Mouse (Mus musculus): Measurements from ENCODE around the gene 1810030O07Rik. TPM values are rescaled to one million over a fixed set of nuclear protein-coding genes. Genes with fewer than 3 reads are reported as not detected.
"Not testable (repeated sequence)": the region's sequence is repeated elsewhere in the genome, so short reads cannot be mapped to it uniquely, and the experiment has no call there.

The 1810030O07Rik gene
- polyA plus RNA-seq, 1 experiment from 2014 or later, result 9.7 TPM

DNA sequence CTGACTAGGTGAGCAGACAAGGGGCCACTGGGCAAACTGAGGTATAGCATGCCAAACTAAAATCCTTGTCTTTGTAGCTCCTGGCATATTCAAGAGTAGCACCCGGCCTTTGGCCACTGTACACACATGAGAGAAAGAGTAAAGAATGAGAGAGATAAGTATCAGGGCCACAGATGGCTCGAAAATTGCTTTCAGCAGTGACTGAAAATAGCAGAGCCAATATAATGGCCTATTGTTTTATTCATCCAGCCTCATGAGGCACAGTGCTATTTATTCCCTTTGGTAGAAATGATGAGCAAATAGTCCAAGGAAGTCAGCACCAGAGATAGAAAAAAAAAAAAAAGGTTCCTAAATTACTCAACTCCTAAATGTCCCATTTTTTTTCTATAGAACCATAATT, 28.5 kb downstream of the 1810030O07Rik start:
- no peaks in the 10 kb centered on the region for H3K4me1 ChIP-seq (ENCODE audit: control insufficient read depth, low read depth, low read length)
- H3K4me3 ChIP-seq (ENCODE audit: low read depth, low read length), result no peak overlapping the region
- no peak overlapping the region for H3K27ac ChIP-seq (ENCODE audit: low read length)
- no peak overlapping the region for H3K9ac ChIP-seq (ENCODE audit: low read depth, low read length)
- H3K9me3 ChIP-seq (replicated peaks; ENCODE audit: control insufficient read depth, low read length), result no peaks in the 10 kb centered on the region
- WGBS (ENCODE audit: insufficient replicate concordance), result 40% methylated on average over 2 of the region's 2 CpGs
- no peaks in the 10 kb centered on the region for H3K36me3 ChIP-seq (ENCODE audit: control insufficient read depth, insufficient read depth)
- H3K27me3 ChIP-seq (ENCODE audit: control insufficient read depth, insufficient read depth, low read depth, low read length), result no peaks in the 10 kb centered on the region
- no peak overlapping the region for H3K4me2 ChIP-seq (ENCODE audit: low read depth, low read length)
- ATAC-seq (ENCODE audit: low read depth), result no peak

GRCm38 (mm10) chrX:12625131-12625530, 48.3 kb downstream of the 1810030O07Rik start:
- Histone ChIP-seq H3K4me3 (ENCODE audit: low read depth, low read length) (no peak overlapping the region), H3K4me1 (ENCODE audit: control insufficient read depth, low read depth, low read length) (no peaks in the 10 kb centered on the region), H3K4me2 (ENCODE audit: low read depth, low read length) (no peak overlapping the region), H3K9me3 (replicated peaks; ENCODE audit: control insufficient read depth, low read length) (no peaks in the 10 kb centered on the region), H3K27ac (ENCODE audit: low read length) (no peak overlapping the region), H3K27me3 (ENCODE audit: control insufficient read depth, insufficient read depth, low read depth, low read length) (no peaks in the 10 kb centered on the region), H3K9ac (ENCODE audit: low read depth, low read length) (no peak overlapping the region), H3K36me3 (ENCODE audit: control insufficient read depth, insufficient read depth) (no peaks in the 10 kb centered on the region)
- 45% methylated on average over 3 of the region's 4 CpGs for WGBS (ENCODE audit: insufficient replicate concordance)
- no peak for ATAC-seq (ENCODE audit: low read depth)

- H3K9me3 ChIP-seq (replicated peaks; ENCODE audit: control insufficient read depth, low read length); H3K4me3 ChIP-seq (ENCODE audit: low read depth, low read length); H3K4me2 ChIP-seq (ENCODE audit: low read depth, low read length); H3K27me3 ChIP-seq (ENCODE audit: control insufficient read depth, insufficient read depth, low read depth, low read length); ATAC-seq (ENCODE audit: low read depth); H3K4me1 ChIP-seq (ENCODE audit: control insufficient read depth, low read depth, low read length); H3K27ac ChIP-seq (ENCODE audit: low read length); H3K36me3 ChIP-seq (ENCODE audit: control insufficient read depth, insufficient read depth); H3K9ac ChIP-seq (ENCODE audit: low read depth, low read length): not testable (repeated sequence)
- 77% methylated on average over 1 of the region's 1 CpGs for WGBS (ENCODE audit: insufficient replicate concordance)
These were observed 61.1 kb downstream of the 1810030O07Rik start for GRCm38 (mm10) chrX:12612360-12612759.

DNA sequence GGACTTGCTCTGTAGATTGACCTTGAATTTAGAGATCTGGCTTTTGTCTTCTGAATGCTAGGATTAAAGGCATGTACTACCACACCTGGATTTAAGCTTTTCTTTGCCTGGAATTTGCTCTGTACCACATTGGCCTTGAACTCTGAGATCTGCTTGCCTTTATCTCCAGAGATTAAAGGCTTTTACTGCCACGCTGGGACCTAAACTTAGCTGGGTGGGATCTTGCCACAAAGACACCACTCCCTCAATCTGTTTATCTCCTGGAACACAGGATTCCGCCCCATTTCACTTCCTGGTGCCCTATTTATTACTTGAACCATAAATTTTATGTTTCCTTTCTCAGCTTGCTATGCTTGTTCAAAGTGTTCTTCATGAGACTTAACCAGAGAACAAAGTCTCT, 62.3 kb downstream of the 1810030O07Rik start:
- H3K27ac ChIP-seq (ENCODE audit: low read length), result no peak overlapping the region
- H3K27me3 ChIP-seq (ENCODE audit: control insufficient read depth, insufficient read depth, low read depth, low read length), result no peaks in the 10 kb centered on the region
- H3K36me3 ChIP-seq (ENCODE audit: control insufficient read depth, insufficient read depth), result 0 out of 2 replicates have a peak, but pooled peaks cover 2% of the 10 kb centered on the region
- H3K9ac ChIP-seq (ENCODE audit: low read depth, low read length), result no peak overlapping the region
- H3K4me3 ChIP-seq (ENCODE audit: low read depth, low read length), result no peak overlapping the region
- no peak overlapping the region for H3K4me2 ChIP-seq (ENCODE audit: low read depth, low read length)
- 29% methylated on average over 2 of the region's 2 CpGs for WGBS (ENCODE audit: insufficient replicate concordance)
- no peaks in the 10 kb centered on the region for H3K9me3 ChIP-seq (replicated peaks; ENCODE audit: control insufficient read depth, low read length)
- no peaks in the 10 kb centered on the region for H3K4me1 ChIP-seq (ENCODE audit: control insufficient read depth, low read depth, low read length)
- ATAC-seq (ENCODE audit: low read depth), result no peak

- not testable (repeated sequence) for H3K27ac ChIP-seq (ENCODE audit: low read length); ATAC-seq (ENCODE audit: low read depth); H3K4me1 ChIP-seq (ENCODE audit: control insufficient read depth, low read depth, low read length); H3K9me3 ChIP-seq (replicated peaks; ENCODE audit: control insufficient read depth, low read length); H3K36me3 ChIP-seq (ENCODE audit: control insufficient read depth, insufficient read depth); H3K27me3 ChIP-seq (ENCODE audit: control insufficient read depth, insufficient read depth, low read depth, low read length); H3K4me3 ChIP-seq (ENCODE audit: low read depth, low read length); H3K4me2 ChIP-seq (ENCODE audit: low read depth, low read length); H3K9ac ChIP-seq (ENCODE audit: low read depth, low read length)
These were observed 62.9 kb downstream of the 1810030O07Rik start for GRCm38 (mm10) chrX:12610541-12610940.

Other genes with a start within 250 kb of the 1810030O07Rik start
- gene Atp6ap2, start 85.9 kb downstream of the 1810030O07Rik start, polyA plus RNA-seq (2015; fragmentation: Nextera tagmentation; extraction: Ambion mirVana), result 59.9 and 66.9 TPM in 2 replicates
- gene Med14, start 88.4 kb upstream of the 1810030O07Rik start, polyA plus RNA-seq (2015; fragmentation: Nextera tagmentation; extraction: Ambion mirVana), result 3.9 and 4.4 TPM in 2 replicates

Measured in liver, embryonic 16.5 days (tissue).